Mouse (Mus musculus) neural tube, embryonic 15.5 days (tissue): ENCODE data around the gene Zfp217. TPM values are rescaled to one million over a fixed set of nuclear protein-coding genes. Genes with fewer than 3 reads are reported as not detected.
"Not testable (repeated sequence)": the region's sequence is repeated elsewhere in the genome, so short reads cannot be mapped to it uniquely, and the experiment has no call there.

Experiments used
- ATAC-seq: fragments of 200-750 bp; cut with Nextera tagmentation; 2 replicates; pipeline ENCODE4 v1.8.0; 2017; ENCODE audit warnings: mild to moderate bottlenecking, moderate TSS enrichment, moderate library complexity; ENCODE audit not compliant: low FRiP score
- H3K27ac ChIP-seq: fragments of 300-500 bp; sonication (generic); replicated peaks from 2 replicates; pipeline ENCODE4 v1.5.1; 2015; ENCODE audit warnings: mild to moderate bottlenecking, inconsistent platforms
- H3K27me3 ChIP-seq: fragments of 300-500 bp; sonication (generic); replicated peaks from 2 replicates; pipeline ENCODE4 v1.6.1; 2015; ENCODE audit warnings: inconsistent platforms
- H3K36me3 ChIP-seq: fragments of 300-500 bp; sonication (generic); 2 replicates; pipeline ENCODE4 v1.6.1; 2015; ENCODE audit warnings: inconsistent platforms
- H3K4me1 ChIP-seq: fragments of 300-500 bp; sonication (generic); 2 replicates; pipeline ENCODE4 v1.6.1; 2015; ENCODE audit warnings: inconsistent platforms
- H3K4me2 ChIP-seq: fragments of 300-500 bp; sonication (generic); 2 replicates; pipeline ENCODE4 v1.6.1; 2015; ENCODE audit warnings: inconsistent platforms, mild to moderate bottlenecking, moderate library complexity
- H3K4me3 ChIP-seq: fragments of 300-500 bp; sonication (generic); replicated peaks from 2 replicates; pipeline ENCODE4 v1.5.1; 2015; ENCODE audit warnings: mild to moderate bottlenecking, inconsistent platforms
- H3K9ac ChIP-seq: fragments of 300-500 bp; sonication (generic); replicated peaks from 2 replicates; pipeline ENCODE4 v1.6.1; 2015; ENCODE audit warnings: mild to moderate bottlenecking, inconsistent platforms
- H3K9me3 ChIP-seq: fragments of 300-500 bp; sonication (generic); replicated peaks from 2 replicates; pipeline ENCODE4 v1.6.1; 2016; ENCODE audit warnings: inconsistent platforms
- WGBS: fragments of 180-500 bp; shearing (Covaris S2); methylation state at CpG from one replicate; pipeline ENCODE4 v1.1.7; 2015; ENCODE audit warnings: mixed read lengths; 5-methylcytosine and 5-hydroxymethylcytosine counted together
- polyA plus RNA-seq: library from polyadenylated mRNA; unstranded; fragments of >200 nt; fragmentation: Nextera tagmentation; extraction: Ambion mirVana; gene quantifications from 2 replicates; pipeline ENCODE4 v1.2.1, GENCODE M21; 2015

The Zfp217 gene
- polyA plus RNA-seq, 1 experiment from 2014 or later, result 0.82 TPM

DNA sequence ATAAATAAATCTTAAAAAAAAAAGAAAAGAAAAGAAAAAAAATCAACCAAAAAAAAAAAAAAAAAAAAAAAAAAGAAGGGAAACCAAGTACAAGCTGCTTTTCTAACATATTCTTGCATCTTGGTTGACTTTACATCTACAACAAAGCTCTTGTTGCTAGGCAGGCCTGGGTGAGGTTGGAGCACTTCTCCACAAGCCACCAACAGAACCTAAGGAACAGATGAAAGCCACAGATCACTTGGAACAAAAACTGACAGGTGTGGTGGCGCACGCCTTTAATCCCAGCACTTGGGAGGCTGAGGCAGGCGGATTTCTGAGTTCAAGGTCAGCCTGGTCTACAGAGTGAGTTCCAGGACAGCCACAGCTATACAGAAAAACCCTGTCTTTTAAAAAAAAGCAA, 32.9 kb upstream of the Zfp217 start:
- not testable (repeated sequence) for ATAC-seq, H3K36me3 ChIP-seq, H3K4me2 ChIP-seq, H3K4me3 ChIP-seq, H3K9ac ChIP-seq, H3K27ac ChIP-seq, H3K27me3 ChIP-seq, H3K9me3 ChIP-seq
- WGBS, result 99% methylated on average over 3 of the region's 3 CpGs
- H3K4me1 ChIP-seq, result peaks cover 19% of the 10 kb centered on the region

DNA sequence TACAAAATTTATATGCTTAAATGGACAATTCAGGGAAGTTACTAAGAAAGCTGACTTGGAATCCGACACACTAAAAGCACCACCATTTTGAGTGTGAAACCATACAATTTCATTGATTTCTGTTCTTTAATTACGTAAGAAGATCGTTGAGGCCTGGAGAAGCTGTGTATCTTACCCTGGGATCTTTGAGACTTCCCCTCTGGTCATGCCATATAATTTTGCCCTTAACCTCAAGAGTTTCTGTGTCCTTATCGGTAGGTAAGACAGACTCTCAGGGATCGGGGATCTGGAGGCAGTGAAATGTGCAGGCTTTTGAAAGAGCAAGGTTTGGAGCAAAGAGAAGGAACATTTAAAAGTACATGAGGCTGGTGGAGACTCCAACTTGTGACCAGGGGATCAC, 31.4 kb upstream of the Zfp217 start:
- no peak overlapping the region for H3K4me3 ChIP-seq
- H3K9me3 ChIP-seq, result no peaks in the 10 kb centered on the region
- H3K36me3 ChIP-seq, result no peaks in the 10 kb centered on the region
- H3K4me1 ChIP-seq, result peaks cover 16% of the 10 kb centered on the region
- H3K9ac ChIP-seq, result no peak overlapping the region
- no peak overlapping the region for H3K27ac ChIP-seq
- WGBS, result 92% methylated on average over 5 of the region's 5 CpGs
- no peak overlapping the region for H3K4me2 ChIP-seq
- no peak for ATAC-seq
- H3K27me3 ChIP-seq, result no peaks in the 10 kb centered on the region

DNA sequence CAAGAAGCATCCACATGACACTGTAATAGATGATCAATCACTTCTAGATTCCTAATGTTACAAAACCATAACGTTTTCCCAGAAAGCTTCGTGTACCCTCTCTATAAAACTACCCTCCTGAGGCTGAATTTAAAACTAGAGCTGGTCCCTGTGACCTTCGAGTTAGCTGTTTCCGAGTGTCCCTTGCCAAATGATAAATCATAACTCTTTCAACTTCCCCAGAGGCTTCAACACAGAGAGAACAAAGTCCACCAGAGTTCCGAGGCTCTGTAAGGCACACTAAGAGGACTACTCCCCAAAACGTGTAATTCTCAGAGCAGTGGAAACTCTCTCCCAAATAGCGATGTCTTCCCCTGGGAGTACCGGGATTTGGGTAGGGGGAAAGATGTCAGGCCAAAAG, 29.4 kb upstream of the Zfp217 start:
- ATAC-seq, result no peak
- Histone ChIP-seq H3K36me3 (no peaks in the 10 kb centered on the region), H3K4me2 (no peak overlapping the region), H3K4me1 (peaks cover 15% of the 10 kb centered on the region), H3K9ac (no peak overlapping the region), H3K9me3 (no peaks in the 10 kb centered on the region), H3K4me3 (no peak overlapping the region), H3K27ac (no peak overlapping the region), H3K27me3 (no peaks in the 10 kb centered on the region)
- WGBS, result 30% methylated on average over 8 of the region's 8 CpGs

DNA sequence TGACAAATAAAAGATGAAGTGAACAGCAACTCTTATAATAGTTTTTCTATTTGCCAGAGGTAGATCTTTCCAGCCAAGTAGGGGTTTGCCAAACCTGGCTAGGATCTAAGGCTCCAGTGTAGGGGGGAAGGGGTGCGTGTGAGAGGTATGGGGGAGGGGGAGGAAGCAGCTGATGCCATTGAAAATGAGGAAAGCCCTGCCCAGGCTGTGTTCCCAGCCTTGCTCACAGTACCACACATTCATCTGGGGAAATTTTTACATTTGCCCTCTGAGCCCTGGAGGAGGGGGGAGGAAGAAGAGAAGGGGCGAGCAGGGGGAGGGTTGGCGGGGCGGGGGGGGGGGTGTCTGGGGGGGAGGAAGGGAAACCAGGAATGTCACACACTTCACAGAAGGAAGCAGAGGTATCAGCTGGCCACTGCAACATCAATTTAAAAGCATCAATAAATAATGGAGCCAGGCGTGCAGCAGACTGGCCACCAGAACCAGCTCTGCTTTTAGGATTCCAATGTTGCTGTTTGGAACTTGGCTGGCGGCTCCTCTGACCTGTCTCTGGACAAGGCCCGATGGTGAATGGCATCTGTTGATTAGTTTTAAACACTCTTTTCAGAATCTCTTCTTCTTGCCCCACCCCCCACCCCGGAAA, 28.5 kb upstream of the Zfp217 start:
- H3K36me3 ChIP-seq, result no peaks in the 10 kb centered on the region
- H3K27me3 ChIP-seq, result no peaks in the 10 kb centered on the region
- no peaks in the 10 kb centered on the region for H3K9me3 ChIP-seq
- no peak overlapping the region for H3K27ac ChIP-seq
- H3K4me2 ChIP-seq, result no peak overlapping the region
- H3K9ac ChIP-seq, result no peak overlapping the region
- no peak for ATAC-seq
- peaks cover 15% of the 10 kb centered on the region for H3K4me1 ChIP-seq
- 22% methylated on average over 5 of the region's 8 CpGs for WGBS
- H3K4me3 ChIP-seq, result no peak overlapping the region

DNA sequence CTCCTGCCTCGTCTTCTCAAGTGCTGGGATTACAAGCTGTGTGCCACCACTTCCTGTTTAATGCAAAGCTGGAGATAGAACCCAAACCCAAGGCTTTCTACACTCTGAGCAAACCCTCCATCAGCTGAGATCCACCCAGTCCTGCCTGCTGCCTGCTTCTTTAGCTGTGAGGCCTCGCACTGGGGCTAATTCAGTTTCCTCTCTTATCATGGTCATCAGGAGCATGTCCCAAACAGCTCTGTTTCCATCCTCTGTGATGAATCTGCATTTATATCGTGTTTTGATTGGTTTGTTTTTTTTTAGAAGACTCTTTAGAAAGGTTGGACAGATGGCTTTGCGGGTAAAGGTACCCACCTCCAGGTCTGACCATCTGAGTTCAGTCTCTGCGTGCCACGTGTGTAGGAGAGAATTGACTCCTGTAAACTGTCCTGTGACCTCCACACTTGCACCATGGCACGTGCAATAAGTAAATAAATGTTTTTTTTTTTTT, 27.8 kb upstream of the Zfp217 start:
- 76% methylated on average over 7 of the region's 7 CpGs for WGBS
- no peak overlapping the region for H3K4me3 ChIP-seq
- H3K27me3 ChIP-seq, result no peaks in the 10 kb centered on the region
- no peak overlapping the region for H3K4me2 ChIP-seq
- ATAC-seq, result no peak
- H3K9ac ChIP-seq, result no peak overlapping the region
- no peaks in the 10 kb centered on the region for H3K9me3 ChIP-seq
- peaks cover 15% of the 10 kb centered on the region for H3K4me1 ChIP-seq
- no peak overlapping the region for H3K27ac ChIP-seq
- no peaks in the 10 kb centered on the region for H3K36me3 ChIP-seq

DNA sequence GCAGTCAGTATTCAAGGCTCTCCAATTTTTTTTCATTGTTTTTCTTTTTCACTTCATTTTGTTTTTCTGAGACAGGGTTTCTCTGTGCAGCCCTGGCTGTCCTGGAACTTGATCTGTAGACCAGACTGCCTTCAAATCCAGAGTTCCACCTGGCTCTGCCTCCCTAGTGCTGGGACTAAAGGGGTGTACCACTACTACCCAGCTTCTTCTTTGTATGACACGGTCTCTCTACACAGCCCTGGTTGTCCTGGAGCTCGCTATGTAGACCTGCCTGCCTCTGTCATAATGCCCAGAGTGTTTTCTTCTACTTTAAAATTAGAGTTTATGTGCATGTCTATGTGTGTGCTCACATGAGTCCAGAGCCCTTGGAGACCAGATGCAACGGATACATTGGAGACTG, 27.3 kb upstream of the Zfp217 start:
- Histone ChIP-seq H3K9ac (no peak overlapping the region), H3K4me3 (no peak overlapping the region), H3K4me2 (no peak overlapping the region), H3K9me3 (no peaks in the 10 kb centered on the region), H3K4me1 (peaks cover 15% of the 10 kb centered on the region), H3K36me3 (no peaks in the 10 kb centered on the region), H3K27me3 (no peaks in the 10 kb centered on the region), H3K27ac (no peak overlapping the region)
- WGBS, result 78% methylated on average over 3 of the region's 3 CpGs
- no peak for ATAC-seq

DNA sequence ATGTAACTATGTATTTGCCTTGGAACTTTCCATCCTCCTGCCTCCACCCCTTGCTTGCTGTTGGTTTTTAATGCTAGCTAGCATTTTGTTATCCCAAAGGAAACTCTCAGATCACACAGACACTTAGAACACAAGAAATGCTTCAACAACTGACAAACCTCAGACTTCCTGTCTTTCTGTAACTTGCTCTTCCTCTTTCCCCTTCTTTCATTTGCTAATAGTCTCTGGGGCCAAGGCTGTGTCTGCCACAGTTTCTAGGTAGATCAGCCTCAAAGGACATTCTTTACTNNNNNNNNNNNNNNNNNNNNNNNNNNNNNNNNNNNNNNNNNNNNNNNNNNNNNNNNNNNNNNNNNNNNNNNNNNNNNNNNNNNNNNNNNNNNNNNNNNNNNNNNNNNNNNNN, 21.2 kb upstream of the Zfp217 start:
- H3K36me3 ChIP-seq, result no peaks in the 10 kb centered on the region
- no peak for ATAC-seq
- H3K4me2 ChIP-seq, result no peak overlapping the region
- no peaks in the 10 kb centered on the region for H3K9me3 ChIP-seq
- peaks cover under 1% of the 10 kb centered on the region; the same call in 1 of the 2 replicates for H3K4me1 ChIP-seq
- no peaks in the 10 kb centered on the region for H3K27me3 ChIP-seq
- H3K9ac ChIP-seq, result no peak overlapping the region
- no peak overlapping the region for H3K27ac ChIP-seq
- H3K4me3 ChIP-seq, result no peak overlapping the region

DNA sequence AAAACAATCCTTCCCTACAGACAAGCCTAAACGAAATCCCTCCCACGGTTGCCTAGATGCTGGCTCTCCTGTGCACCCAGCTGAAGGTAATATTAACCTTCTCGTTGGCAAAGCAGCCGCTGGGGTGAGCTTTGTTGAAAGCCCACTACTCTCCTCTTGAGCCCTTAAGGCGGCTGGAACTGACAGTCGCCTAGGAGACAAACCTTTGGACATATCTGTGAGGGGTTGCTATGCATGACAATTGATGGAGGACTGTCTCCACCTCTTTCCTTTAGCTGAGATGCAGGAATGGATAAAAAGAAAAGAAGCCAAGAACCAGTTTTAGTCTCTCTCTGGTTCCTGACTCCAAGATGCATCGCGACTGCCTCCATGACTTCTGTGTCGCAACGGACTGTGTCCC, 17.7 kb upstream of the Zfp217 start:
- H3K9ac ChIP-seq, result no peak overlapping the region
- no peaks in the 10 kb centered on the region for H3K4me1 ChIP-seq
- H3K4me2 ChIP-seq, result no peak overlapping the region
- H3K9me3 ChIP-seq, result no peaks in the 10 kb centered on the region
- H3K27me3 ChIP-seq, result no peaks in the 10 kb centered on the region
- no peak overlapping the region for H3K4me3 ChIP-seq
- no peaks in the 10 kb centered on the region for H3K36me3 ChIP-seq
- WGBS, result 74% methylated on average over 10 of the region's 10 CpGs
- H3K27ac ChIP-seq, result no peak overlapping the region
- ATAC-seq, result no peak

DNA sequence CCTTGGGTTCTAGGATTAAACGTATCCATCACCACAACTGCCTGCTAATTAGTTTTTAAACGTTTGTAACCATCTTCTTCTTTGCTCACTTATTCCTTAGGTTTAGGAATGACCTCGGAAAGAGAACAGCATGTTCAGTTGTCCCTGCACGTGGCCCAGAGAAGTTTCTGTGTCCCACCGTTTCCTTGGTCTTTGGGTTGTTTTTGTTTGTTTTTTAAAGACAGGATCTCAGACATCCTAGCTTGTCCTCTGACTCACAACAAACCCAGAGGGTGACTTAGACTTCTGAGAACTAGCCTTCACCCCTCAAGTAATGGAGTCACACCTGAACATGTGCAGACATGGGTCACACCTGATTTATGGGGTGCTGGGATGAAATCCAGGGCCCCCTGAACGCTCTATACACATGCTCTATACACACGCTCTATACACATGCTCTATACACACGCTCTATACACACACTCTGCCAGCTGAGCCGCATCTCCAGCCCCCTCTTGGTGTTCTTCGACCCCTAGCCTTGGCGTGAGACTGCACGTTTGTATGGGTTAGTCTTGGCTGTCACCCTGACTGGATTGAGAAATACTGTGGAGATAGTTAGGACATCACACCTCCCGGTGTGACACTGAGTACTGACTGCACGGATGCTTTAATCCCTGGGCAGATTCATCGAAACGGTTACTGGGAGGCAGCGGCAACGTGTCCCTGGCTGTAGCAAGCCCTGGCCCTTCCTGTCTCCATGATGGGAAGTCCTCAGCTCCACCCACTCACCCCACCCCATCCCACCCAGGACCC, 16.0 kb upstream of the Zfp217 start:
- Histone ChIP-seq H3K9ac (no peak overlapping the region), H3K4me3 (no peak overlapping the region), H3K4me2 (no peak overlapping the region), H3K36me3 (no peaks in the 10 kb centered on the region), H3K27me3 (no peaks in the 10 kb centered on the region), H3K27ac (no peak overlapping the region), H3K4me1 (0 out of 2 replicates have a peak, but pooled peaks cover 5% of the 10 kb centered on the region), H3K9me3 (no peaks in the 10 kb centered on the region)
- ATAC-seq, result no peak
- 84% methylated on average over 18 of the region's 18 CpGs for WGBS

DNA sequence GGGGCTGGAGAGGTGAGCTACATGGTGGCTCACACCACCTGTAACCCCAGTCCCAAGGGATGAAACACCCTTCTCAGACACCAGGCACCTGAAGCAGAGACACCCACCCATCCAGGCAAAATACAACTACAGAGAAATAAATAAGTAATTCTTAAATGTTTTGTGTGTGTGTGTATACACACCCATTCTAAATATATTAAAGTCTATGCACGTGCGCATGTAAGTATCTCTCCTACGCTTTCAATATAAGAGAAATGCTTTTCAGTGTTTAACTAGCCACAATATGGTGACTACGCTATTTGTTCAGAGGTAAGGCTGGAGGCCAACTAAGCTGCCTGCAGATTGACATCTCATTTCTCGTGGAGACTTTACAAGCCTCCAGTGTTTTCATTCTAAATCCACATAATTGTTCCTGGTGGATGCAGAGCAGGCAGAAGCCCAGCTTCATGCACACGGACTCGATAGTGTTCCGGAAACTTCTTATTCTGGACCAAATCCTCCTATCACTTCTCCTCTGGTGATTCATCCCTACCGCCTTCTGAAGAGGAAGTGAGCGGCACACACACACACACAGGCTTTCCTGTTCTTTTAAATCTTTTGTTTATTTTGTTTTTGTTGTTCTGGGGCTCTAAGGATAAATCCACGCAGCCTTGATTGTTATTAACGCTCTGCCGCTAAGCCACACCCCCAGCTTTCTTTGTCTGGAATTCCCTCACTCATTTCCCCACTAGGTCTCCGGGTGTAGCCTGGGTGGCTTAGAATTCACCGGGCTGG, 12.1 kb upstream of the Zfp217 start:
- no peak for ATAC-seq

DNA sequence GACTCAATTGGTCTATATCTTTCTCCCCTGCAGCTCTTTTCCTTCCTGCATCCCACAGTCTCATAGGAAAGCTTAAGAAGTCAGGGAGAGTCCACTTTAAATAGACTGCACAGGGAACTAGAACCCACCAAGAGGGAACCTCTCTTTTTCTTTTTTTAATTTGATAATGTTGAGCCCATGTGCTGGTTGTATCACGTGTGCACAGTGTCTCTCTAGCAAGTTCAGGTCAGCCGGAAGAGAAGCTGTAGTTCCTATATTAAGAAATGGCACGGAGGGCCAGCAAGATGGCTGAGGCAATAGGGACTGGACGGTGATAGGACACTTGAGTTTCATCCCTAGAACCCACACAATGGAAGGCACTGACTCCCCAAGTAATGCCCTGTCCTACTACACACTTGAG, 11.1 kb upstream of the Zfp217 start:
- Histone ChIP-seq H3K27ac (no peak overlapping the region), H3K4me2 (no peak overlapping the region), H3K27me3 (no peaks in the 10 kb centered on the region), H3K9ac (no peak overlapping the region), H3K4me1 (peaks cover 18% of the 10 kb centered on the region), H3K36me3 (no peaks in the 10 kb centered on the region), H3K9me3 (no peaks in the 10 kb centered on the region), H3K4me3 (no peak overlapping the region)
- WGBS, result 91% methylated on average over 4 of the region's 4 CpGs
- ATAC-seq, result no peak

More for the DNA sequence above, 12.1 kb upstream of the Zfp217 start:
- H3K9me3 ChIP-seq, result no peaks in the 10 kb centered on the region
- no peak overlapping the region for H3K4me3 ChIP-seq
- no peak overlapping the region for H3K9ac ChIP-seq
- no peaks in the 10 kb centered on the region for H3K27me3 ChIP-seq
- 0 out of 2 replicates have a peak overlapping the region, but pooled peaks have one; percentile 7 for H3K4me2 ChIP-seq
- H3K27ac ChIP-seq, result no peak overlapping the region
- peaks cover 12% of the 10 kb centered on the region for H3K4me1 ChIP-seq
- no peaks in the 10 kb centered on the region for H3K36me3 ChIP-seq
- 52% methylated on average over 15 of the region's 15 CpGs for WGBS
